Mouse (Mus musculus): ENCODE measurements at regions not wholly inside any gene's neighbourhood (a gene's known extent, or its start where the extent isn't known, plus 50 kb on each side); places are given as distances from the start of the nearest gene placed in this dataset.

- in situ Hi-C loops (cut with MboI; ENCODE audit: low pct_unique_long_range_greater_than_20kb in 1 of 2, low sequenced_read_pairs in 2 of 2, unreplicated experiment in 1 of 2) = no loop called here
Observed at GRCm38 (mm10) chr12:25957547-25957946, 457.5 kb downstream of the Rnf144a start.

DNA sequence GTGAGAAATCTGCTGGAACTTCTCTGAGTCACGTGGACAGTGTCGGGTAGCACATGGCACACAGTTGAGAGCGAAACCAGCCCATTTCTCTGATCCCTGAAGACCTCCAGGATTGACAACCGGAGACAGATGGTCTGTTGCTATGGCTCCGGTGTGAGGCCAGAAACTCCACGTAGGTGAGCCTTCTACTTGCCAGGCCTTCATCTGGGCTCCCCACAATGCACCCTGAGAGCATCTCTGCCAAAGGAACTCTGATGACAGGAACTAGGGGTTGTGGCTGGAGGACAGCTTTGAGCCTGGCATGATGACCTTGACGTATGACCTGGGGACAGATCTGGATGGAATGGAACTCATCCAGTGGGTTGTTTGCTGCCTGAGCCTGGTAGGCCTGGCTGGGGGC, 467.9 kb downstream of the Rnf144a start:
- in situ Hi-C loops (cut with MboI; ENCODE audit: low pct_unique_long_range_greater_than_20kb in 1 of 2, low sequenced_read_pairs in 2 of 2, unreplicated experiment in 1 of 2) = no loop called here

- in situ Hi-C loops (cut with MboI; ENCODE audit: low pct_unique_long_range_greater_than_20kb in 1 of 2, low sequenced_read_pairs in 2 of 2, unreplicated experiment in 1 of 2) = no loop called here
Observed at GRCm38 (mm10) chr12:25946121-25946520, 468.9 kb downstream of the Rnf144a start.

GRCm38 (mm10) chr12:25938856-25939255, 476.2 kb downstream of the Rnf144a start:
- in situ Hi-C loops (cut with MboI; ENCODE audit: low pct_unique_long_range_greater_than_20kb in 1 of 2, low sequenced_read_pairs in 2 of 2, unreplicated experiment in 1 of 2) = no loop called here

DNA sequence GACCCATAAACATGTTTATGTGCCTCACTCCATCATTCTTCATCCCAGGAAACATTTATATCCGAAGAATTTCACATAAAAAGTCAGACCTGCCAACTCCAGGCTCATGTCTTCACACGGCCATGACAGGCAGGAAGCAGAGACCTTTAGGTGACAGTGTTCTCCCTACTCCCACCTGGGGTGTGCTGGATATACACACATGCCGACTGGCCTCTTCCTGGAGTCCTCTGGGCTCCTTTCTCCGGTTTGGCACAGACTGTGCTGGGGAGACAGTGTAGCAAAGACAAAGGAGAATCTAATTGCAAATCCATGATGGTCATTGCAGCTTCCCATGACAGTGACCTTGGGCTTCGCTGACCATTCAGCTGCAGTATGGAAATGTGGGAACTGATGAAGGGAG, 480.1 kb downstream of the Rnf144a start:
- in situ Hi-C loops (cut with MboI; ENCODE audit: low pct_unique_long_range_greater_than_20kb in 1 of 2, low sequenced_read_pairs in 2 of 2, unreplicated experiment in 1 of 2) = no loop called here

DNA sequence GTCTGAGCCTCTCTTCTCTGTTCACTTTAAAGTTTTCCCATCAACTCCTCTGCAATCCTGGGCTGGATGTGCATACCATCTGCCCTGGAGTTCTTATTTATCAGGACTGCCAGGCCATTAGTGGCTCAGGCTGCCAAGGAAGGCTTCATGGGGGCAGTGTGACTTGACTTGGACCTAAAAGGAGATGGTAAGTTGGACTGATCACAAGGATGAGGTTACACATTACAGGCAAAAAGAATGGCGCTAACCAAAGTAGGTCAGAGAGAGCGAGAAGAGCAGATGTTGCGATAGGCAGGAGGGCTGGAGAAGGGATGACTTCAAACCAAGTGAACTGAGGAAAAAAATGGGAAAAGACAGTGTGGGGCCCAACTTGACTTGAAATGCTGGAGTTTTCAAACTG, 480.5 kb downstream of the Rnf144a start:
- in situ Hi-C loops (cut with MboI; ENCODE audit: low pct_unique_long_range_greater_than_20kb in 1 of 2, low sequenced_read_pairs in 2 of 2, unreplicated experiment in 1 of 2) = no loop called here

DNA sequence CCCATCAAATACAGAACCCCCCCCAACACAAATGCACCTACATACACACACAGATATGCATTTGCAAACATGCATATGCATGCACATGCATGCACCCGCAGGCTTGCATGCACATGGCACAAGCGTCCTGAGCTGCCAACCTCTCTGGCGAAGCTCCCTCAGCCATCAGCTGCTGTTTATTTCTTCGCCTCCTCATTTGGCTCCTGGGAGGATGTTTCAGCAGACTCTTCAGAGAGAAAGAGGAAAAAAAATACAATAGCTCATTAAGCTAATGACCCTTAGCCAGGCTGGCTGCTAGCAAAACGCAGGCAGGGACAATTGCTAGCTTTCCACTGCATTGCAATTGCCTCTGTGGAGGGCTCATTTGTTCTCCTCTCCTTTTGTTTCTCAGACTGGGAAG, 488.7 kb downstream of the Rnf144a start:
- in situ Hi-C loops (cut with MboI; ENCODE audit: low pct_unique_long_range_greater_than_20kb in 1 of 2, low sequenced_read_pairs in 2 of 2, unreplicated experiment in 1 of 2) = no loop called here

DNA sequence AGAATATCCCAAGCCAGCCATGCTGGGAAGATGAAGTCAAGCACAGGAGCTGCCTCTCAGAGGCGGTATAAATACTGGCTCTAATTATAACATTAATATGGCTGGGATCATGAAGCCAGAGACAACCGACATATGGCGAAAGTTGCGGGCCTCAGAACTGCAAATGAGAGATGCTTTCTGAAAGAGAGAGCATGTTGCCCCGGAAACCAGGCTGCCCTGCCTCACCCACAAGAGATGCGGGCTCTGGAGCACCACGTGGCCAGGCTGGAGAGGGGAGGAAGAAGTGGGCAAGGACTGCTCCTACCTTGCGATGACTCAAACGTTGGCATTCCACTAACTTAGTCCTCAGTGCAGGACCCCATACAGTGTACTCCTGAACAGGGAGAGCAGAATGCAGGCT, 490.5 kb downstream of the Rnf144a start:
- in situ Hi-C loops (cut with MboI; ENCODE audit: low pct_unique_long_range_greater_than_20kb in 1 of 2, low sequenced_read_pairs in 2 of 2, unreplicated experiment in 1 of 2) = no loop called here

DNA sequence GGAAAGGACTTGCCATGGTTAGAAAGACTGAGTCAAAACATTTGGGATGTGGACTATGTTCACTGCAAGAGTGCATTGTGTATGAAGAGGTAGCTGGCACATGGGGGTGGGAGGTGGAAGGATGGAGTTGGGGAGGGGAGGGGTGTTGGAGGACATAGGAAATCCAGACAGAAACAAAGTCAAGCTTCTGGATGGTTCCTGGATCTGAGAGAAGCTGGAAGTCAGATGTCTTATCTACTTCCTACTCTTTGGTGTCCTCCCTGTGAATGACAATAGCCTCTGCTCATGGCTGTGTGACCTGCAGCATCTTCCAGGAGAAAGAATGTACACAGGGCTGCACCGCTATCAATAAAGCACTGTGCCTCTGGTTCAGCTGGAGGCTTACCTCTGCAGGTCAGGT, 491.3 kb downstream of the Rnf144a start:
- in situ Hi-C loops (cut with MboI; ENCODE audit: low pct_unique_long_range_greater_than_20kb in 1 of 2, low sequenced_read_pairs in 2 of 2, unreplicated experiment in 1 of 2) = no loop called here

DNA sequence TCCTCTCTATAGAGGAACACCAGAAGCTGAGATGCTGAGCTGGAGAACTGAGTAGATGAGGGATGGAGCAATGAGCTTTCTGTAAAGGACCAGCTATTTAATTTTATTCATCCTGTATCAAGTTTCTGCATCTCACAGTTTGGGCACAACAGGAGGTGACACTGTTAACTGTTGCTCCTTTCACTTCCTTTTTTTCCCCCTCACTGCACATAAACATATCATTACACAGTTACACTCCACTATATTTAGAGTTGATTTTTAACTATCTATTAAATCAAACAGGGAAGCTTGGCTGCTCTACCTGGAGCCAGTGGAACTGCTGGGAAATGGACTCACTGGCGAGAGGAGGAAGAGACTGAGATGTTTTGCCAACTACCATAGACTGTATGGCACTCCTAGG, 509.4 kb downstream of the Rnf144a start:
- in situ Hi-C loops (cut with MboI; ENCODE audit: low pct_unique_long_range_greater_than_20kb in 1 of 2, low sequenced_read_pairs in 2 of 2, unreplicated experiment in 1 of 2) = no loop called here

DNA sequence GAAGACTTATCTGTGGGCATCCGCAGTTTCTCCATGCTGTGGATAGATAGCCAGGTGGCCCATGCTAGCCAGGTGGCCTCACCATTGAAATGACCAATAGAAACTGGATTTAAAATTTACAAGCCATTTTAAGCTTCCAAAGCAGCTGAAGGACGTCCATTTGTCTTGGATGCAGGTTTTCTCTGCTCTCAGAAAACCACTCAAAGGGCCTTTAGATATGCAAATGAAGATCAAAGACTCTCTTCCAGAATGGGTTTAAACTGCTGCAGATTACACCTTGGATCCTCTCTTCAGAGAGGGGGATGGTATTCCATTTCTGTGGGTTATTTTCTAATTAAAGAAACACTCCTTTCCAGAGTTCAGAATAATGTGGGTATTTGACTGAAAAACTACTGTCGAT, 518.5 kb downstream of the Rnf144a start:
- in situ Hi-C loops (cut with MboI; ENCODE audit: low pct_unique_long_range_greater_than_20kb in 1 of 2, low sequenced_read_pairs in 2 of 2, unreplicated experiment in 1 of 2) = no loop called here

DNA sequence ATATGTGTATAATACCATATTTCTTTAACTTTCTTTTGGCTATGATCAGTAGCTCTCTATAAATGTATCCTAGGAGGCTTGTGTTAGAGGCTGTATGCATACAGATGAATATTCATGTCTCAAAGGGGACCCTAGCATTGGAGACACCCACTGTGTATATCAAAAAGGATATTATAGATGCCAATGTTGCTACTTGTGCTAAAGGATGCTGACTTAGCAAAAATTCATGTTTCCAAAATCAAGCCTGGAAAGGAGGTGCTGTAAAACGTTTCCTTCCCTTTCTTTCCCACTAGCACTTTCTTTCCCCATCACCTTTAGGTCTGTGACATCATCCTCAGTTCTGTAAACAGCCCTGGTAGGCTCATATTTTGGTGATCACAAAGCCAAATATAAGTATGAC, 519.4 kb downstream of the Rnf144a start:
- in situ Hi-C loops (cut with MboI; ENCODE audit: low pct_unique_long_range_greater_than_20kb in 1 of 2, low sequenced_read_pairs in 2 of 2, unreplicated experiment in 1 of 2) = no loop called here

- in situ Hi-C loops (cut with MboI; ENCODE audit: low pct_unique_long_range_greater_than_20kb in 1 of 2, low sequenced_read_pairs in 2 of 2, unreplicated experiment in 1 of 2) = no loop called here
Observed at GRCm38 (mm10) chr12:25891391-25892167, 523.5 kb downstream of the Rnf144a start.

DNA sequence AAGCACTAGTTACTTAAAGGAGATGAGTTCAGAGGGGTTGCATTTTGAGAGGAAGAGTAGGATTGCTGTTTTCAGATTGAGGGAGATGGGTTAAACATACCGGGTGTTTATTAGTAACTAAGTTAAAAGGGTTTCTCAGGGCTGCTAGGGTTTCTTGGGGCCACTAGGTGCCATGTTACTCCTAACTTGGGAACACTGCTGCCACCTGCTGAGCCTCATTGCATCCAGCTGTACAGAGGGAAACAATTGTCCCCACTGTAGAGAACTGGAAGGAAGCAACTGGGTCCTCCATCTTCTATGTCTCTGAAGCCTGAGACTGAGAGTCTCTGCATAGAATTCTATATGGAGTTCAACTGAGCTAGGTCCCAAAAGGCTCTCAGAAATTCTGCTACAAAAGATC, 524.3 kb downstream of the Rnf144a start:
- in situ Hi-C loops (cut with MboI; ENCODE audit: low pct_unique_long_range_greater_than_20kb in 1 of 2, low sequenced_read_pairs in 2 of 2, unreplicated experiment in 1 of 2) = no loop called here

DNA sequence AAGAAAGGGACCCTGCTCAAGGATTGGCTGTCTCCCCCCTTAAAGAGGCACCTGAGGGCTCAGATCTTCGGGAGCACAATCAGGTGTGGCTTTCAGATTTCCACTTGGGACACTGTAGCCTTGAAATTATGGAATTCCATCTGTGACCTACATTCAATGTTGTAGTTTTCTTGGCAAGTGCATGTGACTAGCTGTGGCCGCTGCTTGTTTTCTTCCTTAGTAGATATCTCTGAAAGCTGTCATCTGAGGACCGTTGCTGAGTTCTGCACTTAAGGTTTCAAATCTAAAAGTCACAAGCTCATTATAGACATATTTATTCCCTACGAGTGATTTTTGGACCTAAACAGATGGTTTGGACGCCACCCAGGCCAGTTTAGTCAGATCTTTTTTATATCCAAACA, 531.3 kb downstream of the Rnf144a start:
- in situ Hi-C loops (cut with MboI; ENCODE audit: low pct_unique_long_range_greater_than_20kb in 1 of 2, low sequenced_read_pairs in 2 of 2, unreplicated experiment in 1 of 2) = no loop called here

DNA sequence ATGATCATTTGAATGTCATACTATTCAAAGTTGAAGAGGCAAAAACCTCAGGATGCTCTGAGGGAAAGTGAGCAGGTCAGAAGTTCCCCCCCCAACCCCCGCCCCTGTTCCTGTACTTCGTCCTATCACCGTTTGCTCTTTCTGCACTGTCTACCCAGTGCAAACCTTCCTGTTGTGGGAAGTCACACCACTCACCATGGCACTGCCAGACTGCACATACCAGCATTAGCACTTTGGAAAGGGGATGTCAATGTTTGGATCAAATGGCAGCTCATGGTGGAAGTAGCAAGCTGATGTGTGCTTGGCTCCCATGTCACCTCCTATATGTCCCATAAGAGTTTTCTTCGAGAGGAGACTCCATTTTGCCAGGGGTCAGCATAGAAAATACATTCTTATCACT, 543.2 kb downstream of the Rnf144a start:
- in situ Hi-C loops (cut with MboI; ENCODE audit: low pct_unique_long_range_greater_than_20kb in 1 of 2, low sequenced_read_pairs in 2 of 2, unreplicated experiment in 1 of 2) = no loop called here

GRCm38 (mm10) chr12:25871001-25871461, 544.0 kb downstream of the Rnf144a start:
- in situ Hi-C loops (cut with MboI; ENCODE audit: low pct_unique_long_range_greater_than_20kb in 1 of 2, low sequenced_read_pairs in 2 of 2, unreplicated experiment in 1 of 2) = no loop called here

DNA sequence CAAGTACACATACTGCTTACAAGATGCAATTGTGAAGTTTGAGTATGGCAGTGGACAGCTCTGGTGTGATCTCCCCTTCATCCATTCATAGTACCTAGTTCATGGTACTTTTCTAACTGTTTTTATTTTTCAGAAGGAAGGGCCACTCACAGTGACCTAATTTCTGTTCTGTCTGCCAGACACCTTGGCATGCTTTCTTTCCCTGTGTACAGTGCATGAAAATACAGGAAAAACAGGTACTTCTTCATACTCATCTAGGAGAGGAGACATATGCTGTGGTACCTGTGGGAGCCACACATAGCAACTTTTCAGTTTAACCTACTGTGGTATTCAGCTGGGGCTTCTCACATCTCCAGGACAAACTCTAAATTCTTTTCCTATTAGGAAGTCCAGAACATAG, 545.2 kb downstream of the Rnf144a start:
- in situ Hi-C loops (cut with MboI; ENCODE audit: low pct_unique_long_range_greater_than_20kb in 1 of 2, low sequenced_read_pairs in 2 of 2, unreplicated experiment in 1 of 2) = no loop called here

DNA sequence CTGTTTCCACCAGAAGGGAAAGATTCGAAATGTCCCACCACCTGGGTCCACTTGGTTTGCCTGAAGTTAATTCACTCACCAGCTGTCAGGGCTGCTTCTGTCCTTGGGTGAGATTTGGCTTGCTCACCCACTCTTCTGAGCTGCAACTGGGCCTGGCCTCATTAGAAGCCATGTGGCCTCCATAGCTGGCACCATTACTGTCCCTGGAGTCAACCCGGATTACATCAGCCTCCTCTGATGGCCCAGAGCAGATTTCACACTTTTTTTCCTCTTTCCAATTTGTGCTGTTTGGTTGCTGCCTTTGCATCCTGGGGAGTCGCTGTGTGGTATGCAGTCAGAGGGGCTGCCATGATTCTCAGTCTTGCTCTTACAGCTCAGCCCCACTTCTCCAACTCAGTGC, 550.0 kb downstream of the Rnf144a start:
- in situ Hi-C loops (cut with MboI; ENCODE audit: low pct_unique_long_range_greater_than_20kb in 1 of 2, low sequenced_read_pairs in 2 of 2, unreplicated experiment in 1 of 2) = no loop called here

DNA sequence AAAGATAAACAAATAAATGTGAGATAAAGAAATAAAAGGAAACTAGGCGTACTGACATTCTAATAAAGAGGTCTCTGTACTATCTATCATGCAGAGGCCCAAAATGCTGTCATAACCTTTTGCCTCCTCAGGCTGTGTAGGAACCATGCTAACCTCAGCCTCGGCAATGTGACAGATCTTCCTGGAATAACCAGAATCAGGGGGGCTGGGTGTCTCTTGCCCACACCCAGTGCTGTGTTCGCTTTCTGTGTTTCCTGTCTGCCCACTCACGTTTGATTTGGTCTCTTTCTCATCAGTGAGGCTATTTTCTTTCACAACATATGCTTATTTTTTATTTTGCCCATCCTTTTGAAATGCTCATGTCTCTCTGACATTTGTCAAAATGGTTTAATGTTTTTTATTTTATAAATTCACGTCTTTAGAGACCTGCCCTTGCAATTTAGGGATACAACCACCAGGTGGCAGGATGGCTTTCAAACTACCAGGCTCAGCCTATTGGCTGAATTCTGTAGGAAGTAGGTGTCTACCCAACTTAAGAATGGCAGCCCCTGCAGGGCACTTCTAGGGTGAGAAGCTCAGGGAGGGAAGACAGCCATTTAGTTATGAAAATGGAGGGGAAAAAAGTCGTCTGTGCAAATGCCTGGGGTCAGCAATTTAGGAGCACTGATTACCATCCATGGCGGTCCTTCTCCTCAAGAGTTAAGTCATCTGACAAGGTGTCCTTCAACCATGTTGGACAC, 550.8 kb downstream of the Rnf144a start:
- in situ Hi-C loops (cut with MboI; ENCODE audit: low pct_unique_long_range_greater_than_20kb in 1 of 2, low sequenced_read_pairs in 2 of 2, unreplicated experiment in 1 of 2) = no loop called here
